Mouse (Mus musculus): Measurements from ENCODE around the gene Arrdc2. TPM values are rescaled to one million over a fixed set of nuclear protein-coding genes. Genes with fewer than 3 reads are reported as not detected.

The Arrdc2 gene
- 1.9 and 2.4 TPM in 2 replicates for polyA plus RNA-seq (2015; fragmentation: Nextera tagmentation; extraction: Ambion mirVana)

GRCm38 (mm10) chr8:70839408-70840351 lies at the start of gene Arrdc2:
Arrdc2 (minus strand) TSS chr8:70839720.
- 2% methylated on average over 55 of the region's 55 CpGs for WGBS
- H3K4me2 ChIP-seq, result peak within 1 kb of the TSS; percentile 94
- H3K27me3 ChIP-seq (replicated peaks), result peaks cover 27% of the 10 kb centered on the region
- peaks cover 20% of the 10 kb centered on the region for H3K4me1 ChIP-seq
- peaks cover 15% of the 10 kb centered on the region; the same call in 1 of the 2 replicates for H3K36me3 ChIP-seq
- H3K27ac ChIP-seq (replicated peaks), result peak within 1 kb of the TSS; percentile 84
- peak within 1 kb of the TSS; percentile 82 for H3K4me3 ChIP-seq
- peak; percentile 94 for ATAC-seq (ENCODE audit: extremely low read depth, insufficient number of reproducible peaks, low FRiP score, low TSS enrichment)
- peak within 1 kb of the TSS; percentile 89 for H3K9ac ChIP-seq
- no peaks in the 10 kb centered on the region for H3K9me3 ChIP-seq

- Histone ChIP-seq H3K9me3 (0 out of 2 replicates have a peak, but pooled peaks cover 3% of the 10 kb centered on the region), H3K9ac (no peak overlapping the region), H3K27me3 (replicated peaks) (peaks cover 72% of the 10 kb centered on the region), H3K4me1 (peaks cover 9% of the 10 kb centered on the region), H3K36me3 (no peaks in the 10 kb centered on the region), H3K27ac (replicated peaks) (no peak overlapping the region), H3K4me3 (no peak overlapping the region), H3K4me2 (no peak overlapping the region)
- peak; percentile 27; the same call in 1 of the 2 replicates for ATAC-seq (ENCODE audit: extremely low read depth, insufficient number of reproducible peaks, low FRiP score, low TSS enrichment)
- WGBS, result 6% methylated on average over 18 of the region's 18 CpGs
These were observed 48.1 kb upstream of the Arrdc2 start for GRCm38 (mm10) chr8:70887669-70888068.

DNA sequence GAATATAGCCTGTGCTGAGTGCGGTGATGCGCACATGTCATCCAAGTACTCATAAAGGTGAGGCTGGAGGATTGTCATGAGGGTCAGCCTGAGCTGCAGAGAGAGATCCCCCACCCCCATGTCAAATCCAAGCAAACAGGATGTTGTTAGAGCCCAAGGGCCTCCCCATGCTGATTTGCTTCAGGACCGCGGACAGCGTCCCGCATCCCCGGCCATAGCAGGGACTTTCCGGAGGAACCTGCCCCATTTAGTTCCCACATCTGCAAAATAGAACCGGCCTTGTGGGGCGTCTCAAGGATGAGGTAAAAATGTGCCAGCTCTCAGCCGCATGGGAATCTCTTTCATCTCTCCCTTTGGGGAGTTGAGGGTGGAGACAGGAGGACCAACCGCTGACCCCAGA lies 46.1 kb upstream of the Arrdc2 start:
- H3K4me3 ChIP-seq, result no peak overlapping the region
- no peak for ATAC-seq (ENCODE audit: extremely low read depth, insufficient number of reproducible peaks, low FRiP score, low TSS enrichment)
- WGBS, result 14% methylated on average over 12 of the region's 12 CpGs
- H3K27ac ChIP-seq (replicated peaks), result no peak overlapping the region
- no peaks in the 10 kb centered on the region for H3K9me3 ChIP-seq
- no peak overlapping the region for H3K9ac ChIP-seq
- H3K36me3 ChIP-seq, result no peaks in the 10 kb centered on the region
- no peak overlapping the region for H3K4me2 ChIP-seq
- H3K4me1 ChIP-seq, result peaks cover 4% of the 10 kb centered on the region; the same call in 1 of the 2 replicates
- peaks cover 51% of the 10 kb centered on the region for H3K27me3 ChIP-seq (replicated peaks)

DNA sequence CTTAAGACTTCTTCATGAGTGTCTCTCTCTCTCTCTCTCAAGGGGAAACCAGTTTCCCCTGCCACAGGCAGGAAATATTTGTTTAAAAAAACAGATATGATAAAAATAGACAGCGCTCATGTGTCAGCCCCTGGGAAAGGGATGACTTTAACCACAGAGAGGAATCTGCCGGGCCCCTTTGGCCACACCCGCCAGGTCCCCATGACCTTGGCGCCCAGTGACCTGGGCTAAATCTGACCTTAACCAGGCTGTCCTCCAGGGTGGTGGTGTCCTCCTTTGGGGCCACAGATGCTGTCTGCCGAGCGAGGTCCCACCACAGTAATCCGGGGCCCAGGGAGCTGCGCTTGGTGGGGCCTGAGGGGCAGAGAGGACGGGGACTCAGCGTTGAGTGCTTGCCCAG lies 45.2 kb upstream of the Arrdc2 start:
- Histone ChIP-seq H3K4me2 (no peak overlapping the region), H3K9ac (no peak overlapping the region), H3K27me3 (replicated peaks) (peaks cover 48% of the 10 kb centered on the region), H3K36me3 (no peaks in the 10 kb centered on the region), H3K27ac (replicated peaks) (no peak overlapping the region), H3K9me3 (no peaks in the 10 kb centered on the region), H3K4me3 (no peak overlapping the region), H3K4me1 (peaks cover 12% of the 10 kb centered on the region)
- WGBS, result 73% methylated on average over 10 of the region's 10 CpGs
- no peak for ATAC-seq (ENCODE audit: extremely low read depth, insufficient number of reproducible peaks, low FRiP score, low TSS enrichment)

DNA sequence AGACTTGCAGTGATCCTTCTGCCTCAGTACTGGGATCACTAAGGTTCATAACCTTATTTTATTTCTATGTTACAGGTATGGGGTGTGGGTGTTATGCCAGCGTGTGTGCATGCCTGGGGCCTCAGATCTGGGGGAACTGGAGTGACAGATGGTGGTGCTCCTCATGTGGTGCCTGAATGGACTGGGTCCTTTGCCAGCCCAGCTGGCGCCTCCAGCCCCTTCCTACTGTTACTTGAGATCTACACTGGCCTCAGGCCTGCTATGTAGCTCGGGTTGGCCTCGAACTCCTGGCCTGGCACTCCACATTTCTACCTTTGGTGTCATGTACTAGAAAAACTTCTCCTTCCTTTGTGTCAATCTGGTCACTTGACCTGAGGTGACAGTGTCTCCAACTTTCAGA lies 44.7 kb upstream of the Arrdc2 start:
- Histone ChIP-seq H3K9me3 (no peaks in the 10 kb centered on the region), H3K27ac (replicated peaks) (no peak overlapping the region), H3K27me3 (replicated peaks) (peaks cover 45% of the 10 kb centered on the region), H3K9ac (no peak overlapping the region), H3K4me1 (peaks cover 12% of the 10 kb centered on the region), H3K4me3 (no peak overlapping the region), H3K4me2 (no peak overlapping the region), H3K36me3 (no peaks in the 10 kb centered on the region)
- 81% methylated on average over 4 of the region's 4 CpGs for WGBS
- no peak for ATAC-seq (ENCODE audit: extremely low read depth, insufficient number of reproducible peaks, low FRiP score, low TSS enrichment)

DNA sequence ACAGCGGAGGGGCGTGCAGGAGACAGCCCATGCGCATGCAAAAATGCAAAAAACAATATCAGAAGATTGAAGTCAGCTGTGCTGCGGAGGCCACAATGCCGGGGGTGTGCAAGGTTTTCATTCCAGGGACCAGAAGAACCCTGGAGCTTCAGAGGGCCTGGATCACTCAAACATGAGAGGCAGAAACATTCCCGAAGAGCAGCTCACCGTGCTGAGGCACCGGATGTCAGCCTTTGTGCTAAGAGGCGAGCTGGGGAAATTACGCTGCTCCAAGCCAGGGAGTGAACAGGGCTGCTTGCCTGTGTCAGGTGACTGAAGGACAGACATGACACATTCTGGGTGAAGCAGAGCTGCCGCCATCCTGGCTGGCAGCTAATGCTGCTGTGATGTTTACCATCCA lies 41.0 kb upstream of the Arrdc2 start:
- Histone ChIP-seq H3K36me3 (no peaks in the 10 kb centered on the region), H3K9ac (peak overlapping the region; percentile 17), H3K9me3 (no peaks in the 10 kb centered on the region), H3K4me3 (no peak overlapping the region), H3K4me2 (no peak overlapping the region), H3K27ac (replicated peaks) (peak overlapping the region; percentile 16), H3K27me3 (replicated peaks) (0 out of 2 replicates have a peak, but pooled peaks cover 11% of the 10 kb centered on the region), H3K4me1 (peaks cover 12% of the 10 kb centered on the region)
- no peak for ATAC-seq (ENCODE audit: extremely low read depth, insufficient number of reproducible peaks, low FRiP score, low TSS enrichment)
- WGBS, result 16% methylated on average over 11 of the region's 11 CpGs

- ATAC-seq (ENCODE audit: extremely low read depth, insufficient number of reproducible peaks, low FRiP score, low TSS enrichment), result no peak
- peak overlapping the region; percentile 16 for H3K27ac ChIP-seq (replicated peaks)
- WGBS, result 4% methylated on average over 4 of the region's 4 CpGs
- H3K36me3 ChIP-seq, result no peaks in the 10 kb centered on the region
- H3K27me3 ChIP-seq (replicated peaks), result peaks cover 9% of the 10 kb centered on the region; the same call in 1 of the 2 replicates
- no peak overlapping the region for H3K4me2 ChIP-seq
- H3K4me1 ChIP-seq, result peaks cover 12% of the 10 kb centered on the region
- H3K9me3 ChIP-seq, result no peaks in the 10 kb centered on the region
- peak overlapping the region; percentile 17; the same call in 1 of the 2 replicates for H3K9ac ChIP-seq
- no peak overlapping the region for H3K4me3 ChIP-seq
These were observed 40.6 kb upstream of the Arrdc2 start for GRCm38 (mm10) chr8:70880126-70880525.

DNA sequence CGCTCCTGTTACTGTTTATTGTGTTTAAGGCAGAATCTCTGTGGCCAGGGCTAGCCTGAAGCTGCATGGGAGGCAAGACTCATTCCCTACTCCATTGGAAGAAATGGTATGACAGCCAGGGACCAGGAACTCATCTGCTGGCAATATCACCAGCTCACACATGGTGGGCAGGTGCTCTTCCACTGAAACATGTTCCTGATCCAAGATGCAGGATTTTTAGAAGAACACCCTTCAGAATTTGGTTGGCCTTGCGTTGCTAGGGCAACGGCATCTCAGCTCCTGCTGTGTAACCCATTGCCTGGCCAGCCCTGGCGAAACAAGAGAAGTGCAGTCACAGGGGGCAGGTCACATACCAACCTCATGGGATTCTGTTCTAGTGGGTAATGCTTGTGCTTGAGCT lies 40.0 kb upstream of the Arrdc2 start:
- no peaks in the 10 kb centered on the region for H3K9me3 ChIP-seq
- H3K4me1 ChIP-seq, result peaks cover 12% of the 10 kb centered on the region
- H3K9ac ChIP-seq, result no peak overlapping the region
- H3K4me2 ChIP-seq, result no peak overlapping the region
- H3K36me3 ChIP-seq, result no peaks in the 10 kb centered on the region
- peaks cover 9% of the 10 kb centered on the region; the same call in 1 of the 2 replicates for H3K27me3 ChIP-seq (replicated peaks)
- no peak overlapping the region for H3K4me3 ChIP-seq
- WGBS, result 50% methylated on average over 4 of the region's 4 CpGs
- H3K27ac ChIP-seq (replicated peaks), result no peak overlapping the region
- no peak for ATAC-seq (ENCODE audit: extremely low read depth, insufficient number of reproducible peaks, low FRiP score, low TSS enrichment)

GRCm38 (mm10) chr8:70878178-70878577 lies 38.7 kb upstream of the Arrdc2 start:
- Histone ChIP-seq H3K9me3 (no peaks in the 10 kb centered on the region), H3K9ac (no peak overlapping the region), H3K27ac (replicated peaks) (no peak overlapping the region), H3K27me3 (replicated peaks) (peaks cover 6% of the 10 kb centered on the region; the same call in 1 of the 2 replicates), H3K36me3 (no peaks in the 10 kb centered on the region), H3K4me2 (no peak overlapping the region), H3K4me1 (peaks cover 12% of the 10 kb centered on the region), H3K4me3 (no peak overlapping the region)
- WGBS, result 33% methylated on average over 2 of the region's 2 CpGs
- ATAC-seq (ENCODE audit: extremely low read depth, insufficient number of reproducible peaks, low FRiP score, low TSS enrichment), result no peak

DNA sequence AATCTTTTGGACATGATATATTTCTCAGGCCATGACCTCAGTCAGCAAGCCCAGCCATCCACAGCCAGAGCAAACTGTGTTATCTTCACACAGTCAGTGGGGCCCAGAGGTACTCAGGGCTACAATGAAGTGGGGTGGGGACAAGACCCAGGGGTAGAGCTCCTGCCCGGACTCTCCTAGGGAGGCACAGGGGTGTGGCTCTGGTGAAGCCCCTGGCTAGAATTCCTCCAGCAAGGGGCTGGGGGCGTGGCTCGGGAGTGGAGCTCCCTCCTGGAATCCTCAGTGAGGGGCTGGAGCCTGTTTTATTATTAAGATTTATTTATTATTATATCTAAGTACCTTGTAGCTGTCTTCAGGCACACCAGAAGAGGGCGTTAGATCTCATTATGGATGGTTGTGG lies 36.9 kb upstream of the Arrdc2 start:
- H3K4me2 ChIP-seq, result no peak overlapping the region
- no peak overlapping the region for H3K4me3 ChIP-seq
- ATAC-seq (ENCODE audit: extremely low read depth, insufficient number of reproducible peaks, low FRiP score, low TSS enrichment), result no peak
- H3K9me3 ChIP-seq, result no peaks in the 10 kb centered on the region
- WGBS, result 41% methylated on average over 4 of the region's 4 CpGs
- H3K9ac ChIP-seq, result no peak overlapping the region
- H3K27me3 ChIP-seq (replicated peaks), result peaks cover 6% of the 10 kb centered on the region; the same call in 1 of the 2 replicates
- H3K27ac ChIP-seq (replicated peaks), result no peak overlapping the region
- peaks cover 24% of the 10 kb centered on the region for H3K4me1 ChIP-seq
- H3K36me3 ChIP-seq, result no peaks in the 10 kb centered on the region

GRCm38 (mm10) chr8:70874441-70874840 lies 34.9 kb upstream of the Arrdc2 start:
- 87% methylated on average over 13 of the region's 13 CpGs for WGBS

More at GRCm38 (mm10) chr8:70874441-70874840, 34.9 kb upstream of the Arrdc2 start:
- H3K9me3 ChIP-seq, result no peaks in the 10 kb centered on the region
- H3K4me2 ChIP-seq, result no peak overlapping the region
- H3K27ac ChIP-seq (replicated peaks), result no peak overlapping the region
- no peak for ATAC-seq (ENCODE audit: extremely low read depth, insufficient number of reproducible peaks, low FRiP score, low TSS enrichment)
- no peaks in the 10 kb centered on the region; the same call in 1 of the 2 replicates for H3K27me3 ChIP-seq (replicated peaks)
- no peak overlapping the region for H3K9ac ChIP-seq
- no peak overlapping the region for H3K4me3 ChIP-seq
- peaks cover 22% of the 10 kb centered on the region for H3K4me1 ChIP-seq
- H3K36me3 ChIP-seq, result no peaks in the 10 kb centered on the region

Measured in heart, embryonic 13.5 days (tissue).